Mouse (Mus musculus): ENCODE results near the gene Gtf2i. TPM values are rescaled to one million over a fixed set of nuclear protein-coding genes. Genes with fewer than 3 reads are reported as not detected.
A peak's percentile ranks its signal among the peaks of the same experiment; 100 is the strongest.

Gtf2i gene
- total RNA-seq, 2 experiments from 2014 or later, result 195 to 218 TPM

- no peak for DNase-seq
- intact Hi-C loops (cut with DNase I), result no loop called here
These were observed 32.0 kb downstream of the Gtf2i start for GRCm38 (mm10) chr5:134282603-134283002.

GRCm38 (mm10) chr5:134282076-134282475, 32.5 kb downstream of the Gtf2i start:
- intact Hi-C loops (cut with DNase I), result no loop called here
- DNase-seq, result no peak

DNA sequence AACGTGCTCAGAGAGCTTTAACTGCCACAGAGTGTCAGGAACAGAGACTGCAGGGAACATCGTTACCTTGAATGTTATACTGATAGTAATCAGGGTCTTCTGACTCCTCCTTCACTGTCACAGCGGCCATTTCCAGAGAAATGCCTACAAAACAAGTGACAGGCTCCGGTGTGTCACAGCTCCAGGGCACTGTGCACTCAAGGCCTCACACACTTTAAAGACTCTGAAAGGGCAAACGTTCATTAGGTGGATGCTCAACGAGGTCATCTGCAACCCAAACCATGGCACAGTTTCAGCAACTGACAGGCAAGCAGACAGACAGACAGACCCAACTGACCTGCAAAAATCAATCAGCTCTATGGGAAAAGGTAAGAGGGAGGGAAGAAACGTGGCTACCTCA, 35.2 kb downstream of the Gtf2i start:
- DNase-seq, result no peak
- intact Hi-C loops (cut with DNase I), result loop anchor here (5.0 kb wide), 1 partner anchor 63 kb away; no protein-coding TSS in a partner anchor

GRCm38 (mm10) chr5:134277109-134277508, 37.5 kb downstream of the Gtf2i start:
- DNase-seq, result no peak
- intact Hi-C loops (cut with DNase I), result loop anchor here (5.0 kb wide), 1 partner anchor 65 kb away; no protein-coding TSS in a partner anchor

- peak in 1 of 2 experiments; percentile 20 for DNase-seq
- intact Hi-C loops (cut with DNase I), result loop anchor here (5.0 kb wide), 1 partner anchor 67 kb away; no protein-coding TSS in a partner anchor
These were observed 39.0 kb downstream of the Gtf2i start for GRCm38 (mm10) chr5:134275556-134275955.

DNA sequence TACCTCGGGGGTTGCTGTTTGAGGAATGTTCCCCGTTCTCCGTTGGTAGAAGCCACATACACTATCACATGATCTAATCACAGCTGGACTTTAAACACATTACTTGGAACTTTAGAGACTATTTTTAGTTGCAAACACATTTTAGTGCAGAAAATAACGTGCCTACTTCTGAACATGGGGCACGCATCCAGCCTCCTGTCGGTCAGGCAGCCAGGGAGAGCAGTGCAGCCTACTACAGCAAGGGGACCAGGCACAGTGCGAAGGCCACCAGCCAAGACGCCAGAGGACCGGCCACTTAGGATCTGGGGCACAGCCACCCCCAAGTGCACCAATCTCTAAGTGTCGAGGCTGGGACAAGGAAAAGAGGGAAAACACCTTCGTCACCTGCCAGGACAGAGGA, 39.5 kb downstream of the Gtf2i start:
- intact Hi-C loops (cut with DNase I), result loop anchor here (5.0 kb wide), 1 partner anchor 67 kb away; no protein-coding TSS in a partner anchor

DNA sequence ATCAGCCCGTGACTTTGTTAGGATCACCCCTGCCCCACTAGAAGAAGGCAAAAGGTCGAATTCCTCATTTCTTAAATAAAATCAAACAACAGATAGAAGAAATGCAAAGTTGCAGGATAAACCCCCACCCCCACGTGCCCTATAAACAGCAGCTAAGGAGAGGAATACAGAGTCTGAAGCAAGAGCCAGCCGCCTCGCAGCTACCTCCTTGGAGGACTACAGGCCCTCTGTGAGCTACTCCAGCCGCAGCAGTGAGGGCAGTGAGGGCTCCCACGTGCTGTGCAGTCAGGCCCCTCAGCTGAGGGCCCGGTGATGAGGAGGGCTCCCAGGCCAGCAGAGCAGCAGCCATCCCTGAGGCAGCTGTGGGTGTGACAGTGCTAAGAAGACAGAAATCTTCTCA, 40.8 kb downstream of the Gtf2i start:
- intact Hi-C loops (cut with DNase I), result no loop called here
- no peak for DNase-seq

More for the DNA sequence above, 39.5 kb downstream of the Gtf2i start:
- peak; percentile 38 to 51 for DNase-seq

- DNase-seq, result no peak
- intact Hi-C loops (cut with DNase I), result no loop called here
These were observed 41.8 kb downstream of the Gtf2i start for GRCm38 (mm10) chr5:134272761-134273160.

DNA sequence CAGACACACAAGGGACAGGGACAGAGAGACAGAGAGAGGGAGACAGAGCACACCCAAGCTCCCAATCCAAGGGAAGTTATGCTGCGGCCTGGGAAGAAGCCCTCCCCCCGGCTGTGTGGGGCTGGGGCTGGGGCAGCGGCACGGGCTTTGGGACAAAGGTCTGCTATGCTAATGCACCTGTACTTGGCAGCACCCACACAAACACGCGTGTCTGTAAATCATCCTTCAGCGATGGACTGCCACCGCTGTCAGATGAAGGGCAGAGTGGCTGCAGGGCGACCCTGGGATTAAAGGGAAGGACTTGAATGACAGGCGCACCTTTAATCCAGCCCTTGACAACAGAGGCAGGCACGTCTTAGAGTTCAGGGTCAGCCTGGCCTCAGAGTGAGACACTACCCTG, 43.1 kb downstream of the Gtf2i start:
- intact Hi-C loops (cut with DNase I), result no loop called here
- no peak for DNase-seq

GRCm38 (mm10) chr5:134270566-134270965, 44.0 kb downstream of the Gtf2i start:
- no peak for DNase-seq
- intact Hi-C loops (cut with DNase I), result no loop called here

DNA sequence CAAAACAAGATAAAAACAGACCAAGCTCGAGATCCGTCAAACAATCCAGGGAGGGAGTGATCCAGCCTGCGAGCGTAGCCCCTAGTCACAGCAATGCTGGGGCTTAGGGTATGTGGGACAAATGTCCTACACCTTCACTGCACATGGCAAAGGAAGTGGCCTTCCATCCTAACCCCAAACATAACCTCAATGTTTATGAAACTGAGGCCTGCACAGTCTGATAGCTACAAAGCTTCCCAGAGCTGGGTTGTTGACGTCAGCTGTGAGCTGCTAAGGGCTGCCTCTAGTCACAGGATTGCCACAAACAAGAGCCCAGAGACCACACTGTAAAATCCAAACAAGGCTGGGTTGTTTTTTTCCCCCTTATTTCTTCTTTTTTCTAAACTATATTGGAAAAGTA, 44.8 kb downstream of the Gtf2i start:
- intact Hi-C loops (cut with DNase I), result no loop called here
- DNase-seq, result no peak

- intact Hi-C loops (cut with DNase I), result no loop called here
- DNase-seq, result no peak
These were observed 45.8 kb downstream of the Gtf2i start for GRCm38 (mm10) chr5:134268751-134269150.

DNA sequence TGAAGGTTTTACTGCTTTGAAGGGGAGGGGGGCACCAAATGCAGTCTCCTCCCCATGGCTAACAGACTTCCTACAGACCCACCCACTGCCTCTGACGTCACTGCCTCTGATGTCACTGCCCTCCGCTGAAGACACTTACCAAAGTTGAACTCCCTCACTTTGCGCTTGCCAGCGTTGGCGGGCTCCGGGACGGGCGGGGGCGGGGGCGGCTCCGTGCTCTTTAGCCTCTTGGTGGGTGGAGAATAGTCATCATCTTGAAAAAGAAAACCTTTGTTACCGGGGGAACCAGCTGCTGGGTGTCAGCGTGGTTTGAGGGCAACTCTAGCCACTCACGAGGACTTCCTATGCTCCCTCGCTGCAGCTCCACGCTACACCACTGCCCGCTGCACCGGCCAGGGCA, 48.2 kb downstream of the Gtf2i start:
- DNase-seq, result peak in 1 of 2 experiments; percentile 30
- intact Hi-C loops (cut with DNase I), result no loop called here

GRCm38 (mm10) chr5:134265890-134266289, 48.7 kb downstream of the Gtf2i start:
- DNase-seq, result no peak
- intact Hi-C loops (cut with DNase I), result no loop called here

- no peak for DNase-seq
- intact Hi-C loops (cut with DNase I), result no loop called here
These were observed 54.4 kb downstream of the Gtf2i start for GRCm38 (mm10) chr5:134260001-134260636.

DNA sequence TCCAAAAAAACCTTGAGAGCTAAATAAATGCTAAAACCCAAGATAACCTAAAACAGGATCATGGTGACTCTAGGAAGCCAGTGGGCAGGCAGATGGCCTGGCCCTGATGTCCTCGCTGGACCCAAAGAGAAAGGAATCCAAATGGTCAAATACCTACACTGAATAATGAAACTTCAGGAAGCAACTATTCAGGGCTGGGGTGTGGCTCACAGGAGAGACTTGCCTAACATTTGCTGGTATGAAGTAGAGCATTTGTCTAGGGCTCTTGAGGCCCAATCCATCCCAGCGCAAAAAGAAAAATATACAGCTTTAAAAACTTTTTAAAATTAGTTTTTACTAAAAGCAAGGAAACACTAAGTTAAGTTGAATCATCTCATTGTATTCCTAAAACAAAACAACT, 55.6 kb downstream of the Gtf2i start:
- DNase-seq, result no peak
- intact Hi-C loops (cut with DNase I), result no loop called here

- DNase-seq, result no peak
- intact Hi-C loops (cut with DNase I), result no loop called here
These were observed 56.2 kb downstream of the Gtf2i start for GRCm38 (mm10) chr5:134258395-134258794.

- intact Hi-C loops (cut with DNase I), result no loop called here
- DNase-seq, result no peak
These were observed 57.1 kb downstream of the Gtf2i start for GRCm38 (mm10) chr5:134257349-134258031.

DNA sequence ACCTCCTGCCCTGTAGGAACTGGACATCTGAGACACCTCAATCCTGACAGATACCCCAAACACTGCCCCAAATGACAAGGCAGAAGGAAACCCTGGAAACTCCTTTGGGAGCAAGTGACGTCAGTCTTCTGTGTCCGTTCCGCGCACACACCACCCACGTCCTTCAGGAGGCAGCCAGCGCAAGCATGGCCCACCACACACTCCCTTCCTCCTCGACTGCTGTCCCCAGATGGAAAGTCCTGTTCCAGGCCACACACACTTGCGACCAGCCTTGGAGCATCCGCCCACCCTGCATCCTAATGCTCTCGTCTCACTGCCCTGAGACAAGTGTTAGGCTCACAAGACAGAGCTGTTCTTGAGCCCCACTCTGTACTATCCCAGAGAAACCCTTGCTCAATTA, 59.3 kb downstream of the Gtf2i start:
- DNase-seq, result no peak
- intact Hi-C loops (cut with DNase I), result no loop called here

- intact Hi-C loops (cut with DNase I), result no loop called here
- no peak for DNase-seq
These were observed 60.8 kb downstream of the Gtf2i start for GRCm38 (mm10) chr5:134253806-134254205.

DNA sequence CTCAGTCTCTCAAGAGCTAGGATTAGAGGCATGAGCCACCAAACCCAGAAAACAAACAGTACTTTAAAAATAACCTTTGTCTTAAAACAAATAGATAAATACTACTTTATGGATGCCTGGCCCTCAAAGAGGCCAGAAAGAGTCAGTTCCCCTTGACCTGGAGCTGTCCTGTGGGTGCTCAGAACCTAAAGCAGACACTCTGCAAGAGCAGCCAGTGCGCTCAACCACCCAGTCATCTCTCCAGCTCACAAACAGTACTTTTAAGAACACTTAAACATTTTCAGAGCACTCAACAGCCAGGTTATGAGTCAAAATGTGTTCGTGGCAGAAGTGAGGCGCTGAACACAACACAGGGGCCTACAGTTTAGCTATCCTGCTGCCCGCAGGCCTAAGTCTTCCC, 63.5 kb downstream of the Gtf2i start:
- no peak for DNase-seq

DNA sequence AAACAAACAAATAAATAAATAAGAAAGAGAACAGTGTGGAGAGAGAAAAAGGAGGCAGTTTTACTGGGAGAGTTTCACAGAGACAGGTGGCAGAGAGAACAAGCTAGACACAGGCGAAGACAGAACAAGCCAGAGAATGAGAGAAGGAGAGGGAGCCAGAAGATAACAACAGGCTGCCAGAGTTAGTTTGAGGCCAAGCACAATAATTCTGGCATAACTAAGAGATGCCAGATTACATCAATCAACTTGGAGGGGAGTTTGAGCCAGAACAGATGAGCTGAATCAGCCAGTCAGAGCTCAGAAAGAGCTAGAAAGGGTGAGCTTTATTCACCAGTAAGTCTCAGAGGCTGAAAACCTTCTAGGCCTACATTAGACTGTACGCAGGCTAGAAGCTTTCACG, 64.0 kb downstream of the Gtf2i start:
- DNase-seq, result no peak
- intact Hi-C loops (cut with DNase I), result no loop called here

More for the DNA sequence above, 63.5 kb downstream of the Gtf2i start:
- intact Hi-C loops (cut with DNase I), result no loop called here

Data from heart, postnatal 10 days (tissue).